9 mouse cellular contexts compared by ENCODE assay signal in the genomic region with DNA sequence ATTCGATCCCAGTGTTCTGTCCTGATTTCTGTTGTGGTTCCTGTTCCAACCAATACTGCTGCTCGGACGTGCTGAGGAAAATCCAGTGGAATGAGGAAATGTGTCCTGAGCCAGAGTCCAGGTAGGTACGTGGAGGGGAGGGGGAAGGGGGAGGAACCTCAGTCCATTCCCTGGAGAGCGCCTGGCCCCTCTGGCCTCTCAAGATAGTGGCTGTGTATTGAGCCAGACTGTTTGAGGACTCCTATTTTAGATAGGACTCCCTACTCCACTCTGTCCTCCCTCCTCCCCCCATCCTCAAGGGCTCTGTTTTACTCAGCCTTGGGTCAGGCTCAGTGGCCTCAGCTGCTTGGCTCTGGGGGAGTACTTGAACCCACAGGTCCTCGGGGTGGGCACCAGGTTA. TPM values are rescaled to one million over a fixed set of nuclear protein-coding genes. Genes with fewer than 3 reads are reported as not detected.
A peak's percentile ranks its signal among the peaks of the same experiment; 100 is the strongest.
DNase-seq lines count a peak whose midpoint lies in the region; ATAC-seq and TF ChIP-seq lines count a peak whose summit lies in the region.
"Had no signal": no experiment of that assay in that cellular context is flagged by ENCODE, and none has a peak within 500 bp of the region (broad histone marks: within the 10 kb centered on the region; RNA-seq: fewer than 3 reads in every experiment).

No protein-coding gene starts in this region.

- H3K36me3 ChIP-seq in hindbrain, postnatal 0 days (ENCODE audit: insufficient read depth, low read length) = no peaks in the 10 kb centered on the region
- H3K36me3 ChIP-seq in hindbrain, embryonic 16.5 days (ENCODE audit: control insufficient read depth, insufficient read depth, low read length) = no peaks in the 10 kb centered on the region
- H3K36me3 ChIP-seq in intestine, embryonic 15.5 days = no peaks in the 10 kb centered on the region
- H3K36me3 ChIP-seq in midbrain, embryonic 11.5 days (ENCODE audit: control insufficient read depth, insufficient read depth, low read length) = no peaks in the 10 kb centered on the region

- no peak overlapping the region for H3K27ac ChIP-seq in hindbrain, postnatal 0 days
- H3K27ac ChIP-seq in hindbrain, embryonic 16.5 days (ENCODE audit: low read depth, low read length) = no peak overlapping the region
- peak overlapping the region; percentile 78 for H3K27ac ChIP-seq in intestine, embryonic 15.5 days
- H3K27ac ChIP-seq in midbrain, embryonic 11.5 days (ENCODE audit: low read depth, low read length) = no peak overlapping the region
- H3K27ac ChIP-seq: hindbrain, embryonic 14.5 days had no signal

- H3K4me3 ChIP-seq in hindbrain, postnatal 0 days (ENCODE audit: low read length) = no peak overlapping the region
- H3K4me3 ChIP-seq in hindbrain, embryonic 16.5 days (ENCODE audit: low read length) = no peak overlapping the region
- no peak overlapping the region for H3K4me3 ChIP-seq in intestine, embryonic 15.5 days (replicated peaks)
- H3K4me3 ChIP-seq in midbrain, embryonic 11.5 days (ENCODE audit: low read depth, low read length) = no peak overlapping the region

- no peaks in the 10 kb centered on the region for H3K9me3 ChIP-seq in hindbrain, postnatal 0 days (ENCODE audit: low read length)
- H3K9me3 ChIP-seq in hindbrain, embryonic 16.5 days (ENCODE audit: control insufficient read depth, low read length) = no peaks in the 10 kb centered on the region
- no peaks in the 10 kb centered on the region for H3K9me3 ChIP-seq in intestine, embryonic 15.5 days
- H3K9me3 ChIP-seq in midbrain, embryonic 11.5 days (ENCODE audit: control insufficient read depth, low read length) = no peaks in the 10 kb centered on the region

- 78% methylated on average over 6 of the region's 6 CpGs for WGBS in hindbrain, postnatal 0 days
- 75% methylated on average over 6 of the region's 6 CpGs for WGBS in hindbrain, embryonic 16.5 days
- 53% methylated on average over 6 of the region's 6 CpGs for WGBS in intestine, embryonic 15.5 days
- 75% methylated on average over 6 of the region's 6 CpGs for WGBS in midbrain, embryonic 11.5 days

- DNase-seq in hindbrain, postnatal 0 days (ENCODE audit: low spot score) = no peak
- DNase-seq in kidney, postnatal 36 days = peak; percentile 59 to 62
- DNase-seq in lung, postnatal 4 days = peak; percentile 50 to 73
- DNase-seq in midbrain, embryonic 11.5 days (ENCODE audit: low spot score, missing footprints) = no peak
- no peak for DNase-seq in B cell, adult 2 months
- DNase-seq in layer of hippocampus, postnatal 36 days = no peak

- no peaks in the 10 kb centered on the region for H3K27me3 ChIP-seq in hindbrain, postnatal 0 days (ENCODE audit: insufficient read depth, low read length)
- H3K27me3 ChIP-seq in hindbrain, embryonic 16.5 days (replicated peaks; ENCODE audit: control insufficient read depth, insufficient read depth, low read length) = no peaks in the 10 kb centered on the region
- no peaks in the 10 kb centered on the region for H3K27me3 ChIP-seq in intestine, embryonic 15.5 days (replicated peaks)
- no peaks in the 10 kb centered on the region for H3K27me3 ChIP-seq in midbrain, embryonic 11.5 days (ENCODE audit: control insufficient read depth, insufficient read depth, low read length)

- H3K9ac ChIP-seq in hindbrain, postnatal 0 days (replicated peaks; ENCODE audit: low read length) = no peak overlapping the region
- no peak overlapping the region for H3K9ac ChIP-seq in hindbrain, embryonic 16.5 days (ENCODE audit: low read depth, low read length)
- peak overlapping the region; percentile 36; the same call in 1 of the 2 replicates for H3K9ac ChIP-seq in intestine, embryonic 15.5 days
- no peak overlapping the region for H3K9ac ChIP-seq in midbrain, embryonic 11.5 days (ENCODE audit: low read length)
- H3K9ac ChIP-seq: hindbrain, embryonic 14.5 days had no signal

- no peak overlapping the region for H3K4me2 ChIP-seq in hindbrain, postnatal 0 days (ENCODE audit: low read depth, low read length)
- H3K4me2 ChIP-seq in hindbrain, embryonic 16.5 days (ENCODE audit: low read length) = no peak overlapping the region
- peak overlapping the region; percentile 78 for H3K4me2 ChIP-seq in intestine, embryonic 15.5 days (replicated peaks)
- H3K4me2 ChIP-seq in midbrain, embryonic 11.5 days = no peak overlapping the region
- H3K4me2 ChIP-seq: hindbrain, embryonic 14.5 days had no signal

- no peaks in the 10 kb centered on the region for H3K4me1 ChIP-seq in hindbrain, postnatal 0 days (ENCODE audit: insufficient read depth, low read length)
- H3K4me1 ChIP-seq in hindbrain, embryonic 16.5 days (ENCODE audit: control insufficient read depth, insufficient read depth, low read depth, low read length) = peaks cover 5% of the 10 kb centered on the region; the same call in 1 of the 2 replicates
- H3K4me1 ChIP-seq in intestine, embryonic 15.5 days (replicated peaks) = peaks cover 28% of the 10 kb centered on the region
- H3K4me1 ChIP-seq in midbrain, embryonic 11.5 days (ENCODE audit: control insufficient read depth, insufficient read depth, low read length) = peaks cover 3% of the 10 kb centered on the region; the same call in 1 of the 2 replicates

- peak; percentile 7; the same call in 1 of the 2 replicates for ATAC-seq in hindbrain, postnatal 0 days
- no peak for ATAC-seq in hindbrain, embryonic 16.5 days
- peak; percentile 81 for ATAC-seq in intestine, embryonic 15.5 days
- ATAC-seq in midbrain, embryonic 11.5 days (ENCODE audit: low FRiP score) = no peak

- TF ChIP-seq CTCF in hindbrain, postnatal 0 days (IDR thresholded peaks at IDR 0.05; ENCODE audit: low read depth) = no peak

RNA-seq across cellular contexts. Expression of a gene that starts 2.5 kb away (rescaled TPM):
- 77.8 and 90.6 TPM in 2 replicates for total RNA-seq in hindbrain, postnatal 0 days (2014; rRNA removed)
- 74.5 and 77.6 TPM in 2 replicates for polyA plus RNA-seq in hindbrain, postnatal 0 days (2015; fragmentation: Nextera tagmentation; extraction: Ambion mirVana)
- polyA plus RNA-seq in hindbrain, embryonic 16.5 days (2015; fragmentation: Nextera tagmentation; extraction: Ambion mirVana) = 83.2 and 87.5 TPM in 2 replicates
- polyA plus RNA-seq in intestine, embryonic 15.5 days (2015; fragmentation: Nextera tagmentation; extraction: Ambion mirVana) = 112 and 121 TPM in 2 replicates
- polyA plus RNA-seq in midbrain, embryonic 11.5 days (2014; fragmentation: Nextera tagmentation; extraction: Ambion mirVana) = 27.1 and 29.9 TPM in 2 replicates
- total RNA-seq in layer of hippocampus, postnatal 36 days (2021) = 10 to 100 TPM; 40.4 to 48.9 TPM

RNA-seq across cellular contexts. Expression of a gene that starts 18.6 kb away (rescaled TPM):
- total RNA-seq in hindbrain, postnatal 0 days (2014; rRNA removed) = 20.1 and 32.6 TPM in 2 replicates
- 14.3 and 14.4 TPM in 2 replicates for polyA plus RNA-seq in hindbrain, postnatal 0 days (2015; fragmentation: Nextera tagmentation; extraction: Ambion mirVana)
- polyA plus RNA-seq in hindbrain, embryonic 16.5 days (2015; fragmentation: Nextera tagmentation; extraction: Ambion mirVana) = 13.6 and 14.2 TPM in 2 replicates
- 12.5 and 13.4 TPM in 2 replicates for polyA plus RNA-seq in intestine, embryonic 15.5 days (2015; fragmentation: Nextera tagmentation; extraction: Ambion mirVana)
- 7.1 and 7.3 TPM in 2 replicates for polyA plus RNA-seq in midbrain, embryonic 11.5 days (2014; fragmentation: Nextera tagmentation; extraction: Ambion mirVana)
- 10 to 100 TPM; 15.6 to 17.2 TPM for total RNA-seq in layer of hippocampus, postnatal 36 days (2021)

RNA-seq across cellular contexts. Expression of a gene that starts 33.0 kb away (rescaled TPM):
- total RNA-seq in hindbrain, postnatal 0 days (2014; rRNA removed) = 39.5 and 52.3 TPM in 2 replicates
- 30.6 and 32.2 TPM in 2 replicates for polyA plus RNA-seq in hindbrain, postnatal 0 days (2015; fragmentation: Nextera tagmentation; extraction: Ambion mirVana)
- 30.0 and 31.8 TPM in 2 replicates for polyA plus RNA-seq in hindbrain, embryonic 16.5 days (2015; fragmentation: Nextera tagmentation; extraction: Ambion mirVana)
- polyA plus RNA-seq in intestine, embryonic 15.5 days (2015; fragmentation: Nextera tagmentation; extraction: Ambion mirVana) = 21.3 and 22.4 TPM in 2 replicates
- 21.7 and 25.0 TPM in 2 replicates for polyA plus RNA-seq in midbrain, embryonic 11.5 days (2014; fragmentation: Nextera tagmentation; extraction: Ambion mirVana)
- 10 to 100 TPM; 28.1 to 31.0 TPM for total RNA-seq in layer of hippocampus, postnatal 36 days (2021)

RNA-seq across cellular contexts. Expression of a gene that starts 41.4 kb away (rescaled TPM):
- total RNA-seq in hindbrain, postnatal 0 days (2014; rRNA removed) = 7.8 and 8.4 TPM in 2 replicates
- polyA plus RNA-seq in hindbrain, postnatal 0 days (2015; fragmentation: Nextera tagmentation; extraction: Ambion mirVana) = 5.1 and 6.7 TPM in 2 replicates
- 12.5 and 13.1 TPM in 2 replicates for polyA plus RNA-seq in hindbrain, embryonic 16.5 days (2015; fragmentation: Nextera tagmentation; extraction: Ambion mirVana)
- polyA plus RNA-seq in intestine, embryonic 15.5 days (2015; fragmentation: Nextera tagmentation; extraction: Ambion mirVana) = 16.1 and 17.2 TPM in 2 replicates
- polyA plus RNA-seq in midbrain, embryonic 11.5 days (2014; fragmentation: Nextera tagmentation; extraction: Ambion mirVana) = 11.4 and 14.2 TPM in 2 replicates
- total RNA-seq in layer of hippocampus, postnatal 36 days (2021) = 1 to 10 TPM; 8.5 to 9.1 TPM

RNA-seq across cellular contexts. Expression of a gene that starts 41.5 kb away (rescaled TPM):
- 56.2 and 73.8 TPM in 2 replicates for total RNA-seq in hindbrain, postnatal 0 days (2014; rRNA removed)
- polyA plus RNA-seq in hindbrain, postnatal 0 days (2015; fragmentation: Nextera tagmentation; extraction: Ambion mirVana) = 764 and 779 TPM in 2 replicates
- polyA plus RNA-seq in hindbrain, embryonic 16.5 days (2015; fragmentation: Nextera tagmentation; extraction: Ambion mirVana) = 586 and 663 TPM in 2 replicates
- polyA plus RNA-seq in intestine, embryonic 15.5 days (2015; fragmentation: Nextera tagmentation; extraction: Ambion mirVana) = 619 and 707 TPM in 2 replicates
- polyA plus RNA-seq in midbrain, embryonic 11.5 days (2014; fragmentation: Nextera tagmentation; extraction: Ambion mirVana) = 819 and 852 TPM in 2 replicates
- total RNA-seq in layer of hippocampus, postnatal 36 days (2021) = 100 to 1,000 TPM; 303 to 338 TPM

Comparison
In these comparisons a context has a peak if more than half of its experiments do, and no peak if none do; other contexts are left out.
1. ATAC-seq: peak in hindbrain, postnatal 0 days (single experiment) and intestine, embryonic 15.5 days (single experiment); none in hindbrain, embryonic 16.5 days (single experiment) and midbrain, embryonic 11.5 days (single experiment).
2. DNase-seq: peak in kidney, postnatal 36 days (2 of 2) and lung, postnatal 4 days (2 of 2); none in hindbrain, postnatal 0 days (single experiment), midbrain, embryonic 11.5 days (single experiment), B cell, adult 2 months (0 of 2) and layer of hippocampus, postnatal 36 days (0 of 2).